Mouse (Mus musculus): ENCODE results near the gene Olfr1424. TPM values are rescaled to one million over a fixed set of nuclear protein-coding genes. Genes with fewer than 3 reads are reported as not detected.
"Not testable (repeated sequence)": the region's sequence is repeated elsewhere in the genome, so short reads cannot be mapped to it uniquely, and the experiment has no call there.

The Olfr1424 gene
- not detected in 2 replicates for polyA plus RNA-seq (2012; rRNA removed)

DNA sequence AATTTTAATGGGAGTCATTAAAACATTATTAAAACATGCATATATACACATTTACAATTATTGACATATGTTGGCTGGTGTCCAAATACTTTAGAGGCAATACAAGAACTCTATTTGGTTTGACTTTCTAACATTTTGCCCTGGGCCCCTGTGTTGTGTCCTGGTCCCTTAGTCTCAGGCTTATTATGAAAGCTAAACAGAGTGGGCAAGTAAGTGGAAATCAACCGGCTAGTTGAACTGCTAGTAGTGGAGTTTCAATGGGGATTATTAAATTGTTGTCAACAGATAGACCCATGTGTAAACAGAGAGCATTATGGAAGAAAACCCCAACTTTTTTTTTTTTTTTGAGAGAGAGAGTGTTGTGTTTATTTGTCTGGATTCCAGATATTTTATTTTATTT is at the start of gene Olfr1424:
TSS of gene Olfr1424 (minus strand) at position 101 of the 400 bp plus-strand sequence.
- not testable (repeated sequence) for DNase-seq (ENCODE audit: low read depth)

DNA sequence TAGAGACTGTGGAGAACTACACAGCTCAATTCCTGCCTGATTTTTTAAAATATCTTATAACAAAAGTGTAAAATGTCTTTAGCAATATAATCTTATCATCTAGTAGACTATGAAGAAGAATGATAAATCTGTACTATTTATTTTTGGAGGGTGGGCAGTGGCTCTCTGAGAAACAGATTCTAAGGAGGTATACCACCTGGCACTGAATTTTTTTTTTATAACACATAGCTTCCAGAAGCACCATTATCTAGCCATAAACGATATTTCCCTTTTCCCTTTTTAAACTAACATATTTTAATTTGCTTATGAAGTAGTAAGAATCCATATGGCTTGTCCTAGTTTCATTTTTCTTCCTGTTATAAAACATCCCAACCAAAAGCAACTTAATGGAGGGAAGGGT is 42.1 kb upstream of the Olfr1424 start:
- TF ChIP-seq POLR2A (IDR thresholded peaks at IDR 0.05; ENCODE audit: borderline replicate concordance, extremely low read depth, insufficient read depth, insufficient read length, poor library complexity, severe bottlenecking) (no peak), CTCF (IDR thresholded peaks at IDR 0.05; ENCODE audit: borderline replicate concordance, extremely low read depth, insufficient read depth, insufficient read length) (no peak)
- DNase-seq (ENCODE audit: low read depth): no peak

DNA sequence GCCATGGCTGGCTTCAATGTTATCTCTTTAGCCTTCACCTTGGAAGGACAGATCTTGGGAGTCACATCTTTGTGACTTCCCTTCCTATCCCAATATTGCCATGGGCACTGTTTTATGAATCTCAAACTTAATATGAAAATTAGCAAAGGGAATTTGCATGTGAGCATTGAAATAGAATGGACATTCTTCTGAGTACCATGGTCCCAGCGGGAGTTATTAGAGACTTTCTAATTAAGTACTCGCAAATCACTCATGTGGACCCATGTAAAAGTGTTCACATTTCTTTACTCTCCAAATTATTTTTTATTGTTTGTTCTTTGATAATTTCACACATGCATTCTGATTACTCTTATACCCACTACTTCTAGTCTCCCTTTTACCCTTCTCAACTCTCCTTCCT is 40.8 kb upstream of the Olfr1424 start, which contains the start of gene Olfr1427:
TSS of gene Olfr1427 (minus strand) at position 101 of the 400 bp plus-strand sequence.
- no peak for DNase-seq (ENCODE audit: low read depth)
- TF ChIP-seq POLR2A (IDR thresholded peaks at IDR 0.05; ENCODE audit: borderline replicate concordance, extremely low read depth, insufficient read depth, insufficient read length, poor library complexity, severe bottlenecking) (no peak), CTCF (IDR thresholded peaks at IDR 0.05; ENCODE audit: borderline replicate concordance, extremely low read depth, insufficient read depth, insufficient read length) (no peak)

DNA sequence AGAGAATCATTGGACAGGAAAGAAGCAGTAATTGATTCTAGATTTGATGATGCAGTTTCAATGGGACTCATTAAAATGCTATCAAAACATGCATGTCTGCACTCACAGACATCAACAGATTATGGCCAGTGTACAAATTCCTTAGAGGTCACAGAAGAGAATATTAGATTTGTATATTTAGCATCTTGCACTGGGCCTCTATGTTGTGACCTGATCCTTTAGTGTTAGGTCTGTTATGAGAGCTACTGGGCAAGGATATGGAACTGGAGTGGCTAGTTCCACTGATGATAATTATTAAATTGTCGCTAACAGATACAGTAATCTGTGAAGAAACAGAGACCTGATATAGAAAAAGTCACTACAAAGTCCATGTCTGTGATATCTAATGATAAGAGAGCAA is 29.4 kb upstream of the Olfr1424 start, which contains the start of gene Olfr1426:
TSS of gene Olfr1426 (minus strand) at position 101 of the 400 bp plus-strand sequence.
- DNase-seq (ENCODE audit: low read depth): no peak
- no peak for TF ChIP-seq CTCF (IDR thresholded peaks at IDR 0.05; ENCODE audit: borderline replicate concordance, extremely low read depth, insufficient read depth, insufficient read length)
- no peak for TF ChIP-seq POLR2A (IDR thresholded peaks at IDR 0.05; ENCODE audit: borderline replicate concordance, extremely low read depth, insufficient read depth, insufficient read length, poor library complexity, severe bottlenecking)

DNA sequence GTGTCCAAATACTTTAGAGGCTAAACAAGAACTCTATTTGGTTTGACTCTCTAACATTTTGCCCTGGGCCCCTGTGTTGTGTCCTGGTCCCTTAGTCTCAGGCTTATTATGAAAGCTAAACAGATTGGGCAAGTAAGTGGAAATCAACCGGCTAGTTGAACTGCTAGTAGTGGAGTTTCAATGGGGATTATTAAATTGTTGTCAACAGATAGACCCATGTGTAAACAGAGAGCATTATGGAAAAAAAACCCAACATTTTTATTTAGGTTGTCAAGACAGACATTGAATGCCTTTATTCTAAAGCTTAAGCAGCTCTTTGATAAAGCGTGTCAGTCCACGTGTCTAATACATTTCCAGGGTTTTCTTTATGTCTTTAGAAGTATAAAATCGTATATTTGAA is 15.1 kb upstream of the Olfr1424 start, which contains the start of gene Olfr1425:
TSS of gene Olfr1425 (minus strand) at position 101 of the 400 bp plus-strand sequence.
- DNase-seq (ENCODE audit: low read depth): not testable (repeated sequence)

DNA sequence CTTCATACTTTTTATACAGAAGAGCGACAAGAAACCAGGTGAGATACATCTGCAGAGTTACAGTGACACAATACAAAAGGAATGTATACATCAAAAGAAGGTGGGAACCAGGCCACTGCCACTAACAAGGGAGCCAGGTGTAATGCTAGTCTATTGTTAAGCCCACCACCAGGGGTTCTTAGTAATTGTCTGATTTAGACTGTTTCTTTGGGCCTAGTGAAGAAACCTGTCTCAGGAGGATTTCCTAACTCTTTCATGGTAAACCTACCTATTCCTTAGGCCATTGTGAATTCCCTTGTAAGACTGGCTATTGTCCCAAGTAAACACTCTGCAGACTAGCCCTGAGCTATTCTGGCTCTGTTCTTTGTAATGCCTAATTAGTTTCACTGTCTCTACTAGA is 7.1 kb upstream of the Olfr1424 start:
- not testable (repeated sequence) for DNase-seq (ENCODE audit: low read depth)

DNA sequence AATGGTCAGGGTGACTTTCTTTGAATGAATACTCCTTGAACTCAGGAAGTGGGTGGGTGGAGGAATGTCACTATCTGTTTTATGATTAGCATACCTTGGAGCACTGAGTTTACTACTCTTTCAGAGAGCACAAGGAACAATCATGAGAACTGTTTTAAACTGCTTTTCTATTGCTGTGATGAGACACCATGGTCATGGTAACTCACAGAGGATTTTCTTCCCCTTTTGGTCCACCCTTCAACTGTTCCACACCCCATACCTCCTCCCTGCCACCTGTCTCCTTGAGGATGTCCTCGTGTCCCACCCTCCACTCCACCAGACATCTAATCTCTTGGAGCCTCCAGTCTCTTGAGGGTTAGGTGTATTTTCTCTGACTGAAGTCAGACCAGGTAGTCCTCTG is 5.3 kb upstream of the Olfr1424 start:
- DNase-seq (ENCODE audit: low read depth): not testable (repeated sequence)

DNA sequence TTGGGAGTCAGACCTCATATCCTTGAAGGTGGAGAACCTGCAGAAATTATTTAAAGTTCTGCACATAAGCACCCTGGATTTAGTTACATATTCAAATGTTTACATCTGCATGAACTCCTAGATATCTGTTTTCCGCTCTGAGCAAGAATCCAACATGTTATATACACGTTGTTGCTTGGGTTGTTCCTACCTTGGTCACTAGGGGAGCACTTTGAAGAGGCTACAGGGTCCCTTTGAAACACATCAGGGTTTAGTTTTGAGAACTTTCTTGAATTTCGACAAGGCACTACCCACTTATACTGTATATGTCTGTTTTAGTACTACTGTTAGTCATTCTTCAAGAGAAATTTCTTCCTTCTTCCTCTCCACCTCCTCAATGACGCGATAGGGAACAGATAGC is 19.3 kb downstream of the Olfr1424 start:
- no peak for DNase-seq (ENCODE audit: low read depth)
- TF ChIP-seq CTCF (IDR thresholded peaks at IDR 0.05; ENCODE audit: borderline replicate concordance, extremely low read depth, insufficient read depth, insufficient read length): no peak
- TF ChIP-seq POLR2A (IDR thresholded peaks at IDR 0.05; ENCODE audit: borderline replicate concordance, extremely low read depth, insufficient read depth, insufficient read length, poor library complexity, severe bottlenecking): no peak

DNA sequence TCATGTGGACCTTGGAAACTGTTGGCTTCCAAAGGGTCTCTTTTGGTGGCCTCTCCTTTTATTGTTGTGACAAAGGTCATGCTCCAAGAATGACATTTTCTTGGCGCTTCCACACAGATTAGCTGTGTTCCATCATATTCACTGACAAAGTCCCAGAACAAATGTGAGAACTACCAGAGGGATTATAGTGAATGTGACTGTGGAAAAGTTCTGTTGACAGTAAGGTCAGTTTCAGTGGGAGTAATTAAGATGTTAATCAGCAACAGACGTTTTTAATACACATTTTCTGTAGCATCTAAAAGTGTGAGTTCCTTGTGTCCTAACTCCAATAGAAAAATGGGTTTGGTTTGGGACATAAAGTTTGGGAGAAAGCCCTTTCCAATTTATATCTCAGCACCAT is 21.3 kb downstream of the Olfr1424 start, which contains the start of gene Olfr1423:
TSS of gene Olfr1423 (minus strand) at position 101 of the 400 bp plus-strand sequence.
- no peak for DNase-seq (ENCODE audit: low read depth)
- TF ChIP-seq POLR2A (IDR thresholded peaks at IDR 0.05; ENCODE audit: borderline replicate concordance, extremely low read depth, insufficient read depth, insufficient read length, poor library complexity, severe bottlenecking) (no peak), CTCF (IDR thresholded peaks at IDR 0.05; ENCODE audit: borderline replicate concordance, extremely low read depth, insufficient read depth, insufficient read length) (no peak)

DNA sequence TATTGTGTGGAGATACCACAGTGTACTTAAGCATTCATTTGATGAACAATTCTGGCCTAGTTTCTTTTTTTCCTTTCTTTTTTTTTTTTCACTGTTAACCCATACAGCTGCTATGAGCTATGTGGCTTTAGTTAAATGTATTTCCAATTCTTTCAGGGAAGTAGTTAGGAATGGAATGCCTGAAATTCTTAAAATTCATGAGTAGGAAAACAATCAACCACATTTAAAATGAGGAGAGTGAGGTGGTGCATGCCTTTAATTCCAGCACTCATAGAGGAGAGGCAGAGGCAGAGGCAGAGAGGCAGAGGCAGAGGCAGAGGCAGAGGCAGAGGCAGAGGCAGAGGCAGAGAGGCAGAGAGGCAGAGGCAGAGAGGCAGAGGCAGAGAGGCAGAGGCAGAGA is 24.8 kb downstream of the Olfr1424 start:
- DNase-seq (ENCODE audit: low read depth): no peak
- TF ChIP-seq CTCF (IDR thresholded peaks at IDR 0.05; ENCODE audit: borderline replicate concordance, extremely low read depth, insufficient read depth, insufficient read length): no peak
- no peak for TF ChIP-seq POLR2A (IDR thresholded peaks at IDR 0.05; ENCODE audit: borderline replicate concordance, extremely low read depth, insufficient read depth, insufficient read length, poor library complexity, severe bottlenecking)

DNA sequence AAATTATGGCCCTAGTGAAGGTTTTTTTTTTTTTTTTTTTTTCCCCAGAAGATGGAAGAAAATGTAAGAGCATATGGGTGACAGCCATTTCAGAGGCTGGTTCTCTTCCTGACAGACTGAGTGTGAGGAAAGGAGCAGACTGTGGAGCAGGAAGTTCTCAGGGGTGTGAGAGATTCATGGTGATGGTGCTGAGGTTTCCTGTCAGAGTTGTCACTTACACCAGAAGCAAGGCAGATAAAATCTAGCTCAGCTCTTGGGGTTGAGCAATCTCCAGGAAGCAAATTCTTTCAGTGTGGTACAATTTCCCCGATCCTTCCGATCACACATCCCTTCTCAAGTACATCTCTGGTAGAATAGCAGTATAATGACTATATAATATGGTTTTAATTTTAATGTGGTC is 35.9 kb downstream of the Olfr1424 start:
- no peak for TF ChIP-seq CTCF (IDR thresholded peaks at IDR 0.05; ENCODE audit: borderline replicate concordance, extremely low read depth, insufficient read depth, insufficient read length)
- TF ChIP-seq POLR2A (IDR thresholded peaks at IDR 0.05; ENCODE audit: borderline replicate concordance, extremely low read depth, insufficient read depth, insufficient read length, poor library complexity, severe bottlenecking): no peak
- DNase-seq (ENCODE audit: low read depth): no peak

DNA sequence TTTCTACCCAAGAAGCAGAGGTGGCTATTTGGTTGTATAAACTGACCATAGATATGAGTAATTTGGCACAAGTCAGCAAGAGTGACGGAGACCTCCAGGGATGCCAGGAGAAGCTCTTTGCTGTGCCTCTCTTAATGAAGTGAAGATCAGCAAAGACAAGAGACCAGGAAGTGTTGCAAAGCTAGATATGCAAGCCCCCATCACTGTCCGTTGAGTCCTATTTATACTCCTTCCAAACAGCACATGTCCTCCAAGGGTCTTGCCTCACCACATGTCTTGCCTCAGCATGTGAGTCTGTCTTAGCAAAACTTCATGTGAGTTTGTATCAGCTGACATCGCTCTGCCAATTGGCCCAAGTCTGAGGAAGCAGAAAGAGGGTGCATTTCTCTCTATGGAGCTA is 37.1 kb downstream of the Olfr1424 start:
- DNase-seq (ENCODE audit: low read depth): no peak
- TF ChIP-seq POLR2A (IDR thresholded peaks at IDR 0.05; ENCODE audit: borderline replicate concordance, extremely low read depth, insufficient read depth, insufficient read length, poor library complexity, severe bottlenecking) (no peak), CTCF (IDR thresholded peaks at IDR 0.05; ENCODE audit: borderline replicate concordance, extremely low read depth, insufficient read depth, insufficient read length) (no peak)

DNA sequence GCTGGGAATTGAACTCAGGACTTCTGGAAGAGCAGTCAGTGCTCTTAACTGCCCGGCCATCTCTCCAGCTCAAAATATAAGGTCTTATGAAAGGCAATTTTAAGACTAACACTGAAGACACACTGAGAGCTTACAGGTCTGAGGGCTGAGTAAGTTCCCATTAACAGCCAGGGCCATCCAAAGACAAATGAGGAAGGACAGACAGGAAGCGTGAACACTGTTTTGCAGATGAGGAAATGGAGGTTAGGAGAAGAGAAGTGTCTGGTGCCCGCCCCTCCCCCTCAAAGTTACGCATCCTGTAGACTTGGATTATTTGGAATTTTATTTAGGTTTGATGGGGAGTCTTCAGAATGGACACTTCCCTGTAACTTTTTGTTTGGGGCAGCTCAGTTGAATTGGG is 38.3 kb downstream of the Olfr1424 start:
- TF ChIP-seq CTCF (IDR thresholded peaks at IDR 0.05; ENCODE audit: borderline replicate concordance, extremely low read depth, insufficient read depth, insufficient read length) (no peak), POLR2A (IDR thresholded peaks at IDR 0.05; ENCODE audit: borderline replicate concordance, extremely low read depth, insufficient read depth, insufficient read length, poor library complexity, severe bottlenecking) (no peak)
- DNase-seq (ENCODE audit: low read depth): no peak

All from brain, embryonic 14.5 days (tissue).